Mouse (Mus musculus) kidney, adult 9 months (tissue): ENCODE measurements at regions not wholly inside any gene's neighbourhood (a gene's known extent, or its start where the extent isn't known, plus 50 kb on each side); places are given as distances from the start of the nearest gene placed in this dataset.
A peak's percentile ranks its signal among the peaks of the same experiment; 100 is the strongest.

Source experiments
- DNase-seq: peaks from one replicate; pipeline ENCODE4 v3.0.0; 2022

DNA sequence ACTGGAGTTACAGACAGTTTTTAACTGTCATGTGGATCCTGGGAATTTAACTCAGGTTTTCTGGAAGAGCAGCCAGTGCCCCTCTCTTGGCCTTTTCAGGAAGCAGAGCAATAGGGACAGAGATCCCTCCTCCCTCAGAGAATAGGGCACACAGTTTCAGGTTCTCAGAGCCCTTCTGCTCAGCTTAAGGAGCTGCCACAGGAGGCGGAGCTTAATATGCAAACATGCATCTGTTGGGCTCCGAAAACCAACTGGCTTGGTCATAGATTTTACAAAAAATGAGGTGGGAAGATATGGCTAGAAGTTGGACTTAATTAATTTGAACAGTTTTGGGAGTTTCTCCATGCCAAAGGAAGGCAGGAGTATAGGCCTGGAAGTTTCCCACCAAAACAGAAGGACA is 61.9 kb upstream of the Znrf2 start:
- DNase-seq, result no peak

DNA sequence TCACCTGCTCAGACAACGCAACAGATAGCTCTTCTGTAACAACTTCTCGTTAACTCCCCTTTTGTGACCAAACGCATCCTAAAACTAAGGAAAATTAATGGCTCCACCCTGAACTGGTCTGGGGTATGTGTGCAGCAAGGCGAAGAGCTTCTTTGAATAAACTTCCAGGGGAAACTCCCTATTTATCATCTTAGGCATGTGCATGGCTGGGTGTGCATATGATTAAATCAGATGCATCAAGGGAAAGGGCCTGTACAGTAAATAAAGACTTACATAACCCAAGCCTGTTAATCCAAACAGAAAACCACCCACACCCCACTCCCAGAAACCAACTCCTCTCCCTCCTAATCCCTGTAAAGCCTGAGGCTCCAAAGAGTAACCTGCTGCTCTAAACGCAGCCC is 59.2 kb upstream of the Znrf2 start:
- no peak for DNase-seq

- no peak for DNase-seq
These were observed 58.6 kb upstream of the Znrf2 start for GRCm38 (mm10) chr6:54758112-54758511.

DNA sequence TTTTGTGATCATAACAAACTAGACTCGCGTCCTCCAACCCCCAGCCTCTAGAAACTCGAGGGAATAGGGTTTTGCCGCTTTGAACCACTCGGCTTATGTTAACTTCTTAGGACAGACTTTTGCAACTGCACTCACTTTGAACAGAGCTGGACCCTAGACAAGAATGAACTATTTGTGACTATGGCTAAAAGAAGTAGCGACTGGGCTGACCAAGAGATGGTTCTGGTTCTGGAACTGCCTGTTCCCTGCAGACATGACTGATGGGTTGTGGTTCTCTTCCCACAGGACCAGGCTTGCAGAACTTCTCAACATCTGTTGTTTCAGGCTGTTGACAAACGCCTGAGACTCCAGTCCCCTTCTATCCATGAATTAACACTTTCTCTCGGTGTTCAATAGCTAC is 57.5 kb upstream of the Znrf2 start:
- DNase-seq, result no peak

DNA sequence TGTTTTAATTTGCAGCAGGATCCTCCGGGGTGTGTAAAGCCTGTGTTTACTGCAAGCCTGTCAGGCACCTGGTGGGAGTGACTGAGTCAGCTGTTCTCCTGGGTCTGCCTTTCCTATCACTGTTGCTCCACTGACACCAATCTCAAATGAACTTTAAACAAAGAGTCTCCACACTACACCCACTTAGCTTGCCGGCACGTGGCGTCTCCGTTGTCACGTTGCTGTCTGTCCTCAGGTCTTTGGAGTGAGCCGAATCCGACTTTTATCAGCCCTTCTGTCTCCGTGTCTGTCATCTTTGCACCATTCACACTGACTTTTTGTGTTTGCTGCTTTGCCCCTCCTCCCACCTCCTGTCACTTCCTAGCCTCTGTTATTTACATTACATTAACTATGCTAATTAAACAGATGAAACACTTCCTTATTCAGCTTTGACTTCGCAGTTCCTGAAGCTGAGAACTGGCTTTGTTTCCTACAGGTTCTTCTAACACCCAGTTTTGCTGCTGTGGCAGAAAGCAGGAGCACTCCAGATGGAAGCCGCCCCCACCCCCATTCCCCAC is 56.7 kb upstream of the Znrf2 start:
- peak; percentile 63 for DNase-seq

DNA sequence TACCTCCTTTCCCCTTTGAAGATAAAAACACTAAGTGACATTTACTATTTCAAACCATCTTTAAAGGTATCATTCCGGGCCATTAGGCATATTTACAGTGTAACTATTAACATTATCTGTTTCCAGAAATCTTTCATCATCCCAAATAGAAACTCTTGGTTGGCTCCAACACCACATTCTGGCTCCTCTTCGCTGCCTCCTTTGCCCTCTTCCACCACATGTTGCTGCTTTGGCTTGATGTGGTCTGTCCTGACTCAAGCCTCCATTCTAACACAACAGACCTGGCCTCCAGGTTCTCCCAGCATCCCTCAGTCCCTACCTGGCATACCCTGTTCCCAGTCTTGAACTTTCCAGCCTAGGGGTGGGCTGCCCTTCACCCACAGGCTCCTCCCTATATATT is 56.2 kb upstream of the Znrf2 start:
- DNase-seq, result no peak

DNA sequence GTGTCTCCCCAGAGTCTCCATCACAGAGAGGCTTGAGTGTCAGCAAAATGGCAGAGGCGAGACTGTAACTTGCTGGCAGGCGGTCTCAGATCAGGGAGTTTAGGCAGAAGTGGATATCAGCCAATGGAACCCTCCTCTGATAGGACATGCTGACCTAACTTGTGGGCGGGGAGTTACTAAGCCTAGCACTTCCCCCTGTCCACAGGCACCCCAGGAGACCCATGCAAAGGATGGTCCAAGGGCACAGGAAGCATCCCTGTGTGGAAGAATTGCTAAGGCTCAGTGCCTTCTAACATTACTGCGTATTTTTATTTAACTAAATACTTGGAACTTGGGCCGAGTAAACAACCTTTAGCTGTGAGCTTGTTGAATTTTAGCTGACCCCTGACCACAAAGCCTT is 54.7 kb upstream of the Znrf2 start:
- DNase-seq, result peak; percentile 64

DNA sequence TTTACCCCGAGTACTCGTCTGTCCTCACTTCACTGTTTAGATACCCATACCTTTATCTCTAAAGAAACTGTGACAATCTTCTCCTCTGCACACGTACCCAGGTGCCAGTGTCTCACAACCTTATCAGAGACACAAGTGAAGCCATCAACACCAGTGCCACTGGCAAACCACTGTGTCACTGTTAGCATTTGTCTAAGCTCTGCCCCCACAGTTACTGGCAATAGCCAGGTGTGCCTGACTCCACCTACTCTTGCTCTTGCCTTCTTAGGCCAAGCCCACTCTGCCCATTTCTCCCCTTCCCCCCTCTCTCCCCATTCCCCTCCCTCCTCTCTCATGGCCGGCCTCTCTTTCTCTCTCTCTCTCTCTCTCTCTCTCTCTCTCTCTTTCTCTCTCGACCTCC is 54.2 kb upstream of the Znrf2 start:
- DNase-seq, result no peak

- no peak for DNase-seq
These were observed 53.0 kb upstream of the Znrf2 start for GRCm38 (mm10) chr6:54763669-54764068.

- no peak for DNase-seq
These were observed 51.0 kb upstream of the Znrf2 start for GRCm38 (mm10) chr6:54765715-54766114.

DNA sequence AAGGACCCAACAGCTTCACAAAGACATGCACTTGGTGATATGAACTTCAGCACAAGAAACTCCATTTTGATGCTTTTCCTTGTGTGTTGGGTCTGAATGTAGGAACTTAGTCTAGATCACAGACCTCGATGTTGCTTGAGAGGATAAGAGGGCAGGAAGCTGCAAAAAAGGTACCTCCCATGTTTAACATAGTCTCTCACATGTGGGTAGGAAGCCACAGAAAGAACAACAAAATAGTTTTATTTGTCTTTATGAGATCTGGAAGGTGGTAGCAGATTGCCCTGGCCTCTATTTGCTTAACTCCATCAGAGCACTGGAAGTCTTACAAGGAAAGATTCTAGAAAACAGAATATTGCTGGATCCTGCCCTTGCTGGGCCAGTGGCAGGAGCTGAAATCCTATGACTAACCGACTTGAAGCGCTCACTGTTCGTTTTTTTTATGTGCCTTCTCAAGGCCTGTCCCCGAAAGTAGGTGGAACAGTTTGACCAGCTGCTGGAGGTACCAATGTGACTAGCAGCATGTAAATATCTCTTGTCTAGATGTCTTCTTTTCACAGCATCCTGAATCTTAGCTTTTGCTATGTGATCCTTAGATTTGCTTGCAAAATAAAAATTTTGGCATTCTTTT is 50.1 kb upstream of the Znrf2 start:
- DNase-seq, result no peak
